Mouse (Mus musculus): Measurements from ENCODE around the gene Fam19a3.

DNA sequence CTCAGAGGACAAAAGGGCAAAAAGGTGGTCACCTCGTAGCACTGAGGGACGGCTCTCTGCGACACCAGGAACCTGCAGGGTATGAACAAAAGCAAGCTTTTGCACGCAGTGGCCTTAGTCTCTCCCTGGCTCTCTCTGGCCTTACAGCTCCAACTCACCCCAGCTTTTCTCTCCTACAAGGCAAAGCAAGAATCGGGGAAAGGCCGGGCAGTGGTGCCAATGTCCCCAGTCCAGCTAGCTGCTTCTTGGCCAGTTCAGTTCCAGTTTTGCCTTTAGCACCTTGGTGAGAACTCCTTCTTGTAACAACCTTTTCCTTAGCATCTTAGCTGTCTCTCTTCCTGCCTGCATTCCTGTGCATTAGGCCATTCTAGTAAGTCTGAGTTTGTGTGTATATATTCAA lies 19.8 kb upstream of the Fam19a3 start:
- no peak for TF ChIP-seq TCF12 (IDR thresholded peaks at IDR 0.05; ENCODE audit: insufficient read depth, poor library complexity, severe bottlenecking)
- no peak for TF ChIP-seq POLR2A (IDR thresholded peaks at IDR 0.05; ENCODE audit: insufficient read length, low read depth)
- TF ChIP-seq POLR2AphosphoS2 (IDR thresholded peaks at IDR 0.05; ENCODE audit: insufficient read length, low read depth), result no peak
- no peak for TF ChIP-seq CEBPB (IDR thresholded peaks at IDR 0.05; ENCODE audit: insufficient read depth, poor library complexity, severe bottlenecking)
- no peak for TF ChIP-seq MYOD1 (IDR thresholded peaks at IDR 0.05; ENCODE audit: control insufficient read depth in 1 of 3, insufficient read length in 2 of 3, low read depth in 2 of 3)
- TF ChIP-seq MAX (IDR thresholded peaks at IDR 0.05; ENCODE audit: low read depth), result no peak
- TF ChIP-seq TCF3 (IDR thresholded peaks at IDR 0.05; ENCODE audit: insufficient read length, low read depth), result no peak
- TF ChIP-seq E2F4 (IDR thresholded peaks at IDR 0.05; ENCODE audit: insufficient read depth), result no peak
- no peak for TF ChIP-seq SRF (IDR thresholded peaks at IDR 0.05; ENCODE audit: control insufficient read depth, insufficient read length, low read depth)
